Mouse (Mus musculus): ENCODE results near the gene Rrp1b. TPM values are rescaled to one million over a fixed set of nuclear protein-coding genes. Genes with fewer than 3 reads are reported as not detected.
"Not testable (repeated sequence)": the region's sequence is repeated elsewhere in the genome, so short reads cannot be mapped to it uniquely, and the experiment has no call there.

Rrp1b gene
- polyA plus RNA-seq, 2 experiments = 9.1 to 17.7 TPM

DNA sequence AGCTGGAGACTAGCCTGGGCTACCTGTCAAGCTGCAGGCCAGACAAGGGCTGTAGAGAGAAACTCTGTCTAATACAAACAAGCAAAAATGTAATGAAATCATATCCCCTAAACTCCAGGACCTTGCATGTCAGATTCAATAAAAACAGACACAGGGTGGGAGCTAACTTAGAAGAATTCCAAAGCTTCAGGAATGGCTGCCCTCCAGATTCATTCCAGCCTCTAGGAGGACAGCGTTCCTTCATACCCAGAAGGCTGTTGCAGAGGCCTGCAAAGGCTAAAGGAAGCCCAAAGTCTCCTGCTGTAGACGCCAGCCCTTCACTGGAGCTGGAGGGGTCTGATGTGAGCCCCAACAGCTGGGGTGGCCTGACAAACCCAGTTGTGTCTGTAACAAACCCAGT is 70.5 kb downstream of the Rrp1b start:
- Histone ChIP-seq H3K36me3 (replicated peaks; ENCODE audit: control insufficient read depth, insufficient read depth, low read depth) (no peaks in the 10 kb centered on the region), H3K27me3 (ENCODE audit: control insufficient read depth, insufficient read depth, low read length) (no peaks in the 10 kb centered on the region), H3K9me3 (ENCODE audit: control insufficient read depth, low read length) (no peaks in the 10 kb centered on the region), H3K4me3 (ENCODE audit: insufficient read depth in 1 of 2, low read depth in 2 of 2, low read length in 2 of 2) (no peak overlapping the region), H3K9ac (replicated peaks) (no peak overlapping the region), H3K4me1 (replicated peaks; ENCODE audit: control insufficient read depth in 2 of 2, insufficient read depth in 2 of 2, low read length in 1 of 2) (peaks cover 39 to 50% of the 10 kb centered on the region in 2 experiments), H3K27ac (peak overlapping the region; percentile 12; the same call in 1 of the 2 replicates), H3K4me2 (ENCODE audit: low read depth) (no peak overlapping the region)
- WGBS (ENCODE audit: insufficient replicate concordance) = 77% methylated on average over 2 of the region's 2 CpGs
- DNase-seq (ENCODE audit: low read depth in 3 of 3, low spot score in 3 of 3) = no peak
- no peak for TF ChIP-seq EP300 (IDR thresholded peaks at IDR 0.05; ENCODE audit: low read depth)
- no peak for TF ChIP-seq CTCF (IDR thresholded peaks at IDR 0.05; ENCODE audit: low read depth)
- ATAC-seq (ENCODE audit: insufficient read depth) = no peak

DNA sequence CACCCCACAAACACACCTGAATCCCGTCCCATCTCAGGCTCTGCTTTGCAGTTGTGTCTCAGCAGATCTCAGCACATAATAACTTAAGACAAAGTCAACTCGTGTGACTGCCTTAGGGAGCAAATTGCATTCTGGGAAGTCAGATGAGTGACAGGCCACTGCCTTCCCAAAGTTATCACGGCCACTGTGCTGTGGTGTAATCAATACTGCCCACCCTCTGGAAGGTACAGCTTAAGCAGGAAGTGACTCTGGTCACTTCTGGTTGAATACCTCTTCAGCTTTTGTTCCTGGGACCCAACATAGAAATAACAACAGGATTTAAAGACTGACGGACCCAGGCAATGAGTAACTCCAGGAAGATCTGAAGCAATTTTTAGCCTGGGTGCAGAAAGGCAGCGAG is 72.0 kb downstream of the Rrp1b start:
- 26% methylated on average over 5 of the region's 5 CpGs for WGBS (ENCODE audit: insufficient replicate concordance)
- no peaks in the 10 kb centered on the region for H3K9me3 ChIP-seq (ENCODE audit: control insufficient read depth, low read length)
- ATAC-seq (ENCODE audit: insufficient read depth) (peak; percentile 40), DNase-seq (ENCODE audit: low read depth in 3 of 3, low spot score in 3 of 3) (no peak)
- H3K4me3 ChIP-seq (ENCODE audit: insufficient read depth in 1 of 2, low read depth in 2 of 2, low read length in 2 of 2) = no peak overlapping the region
- no peak for TF ChIP-seq EP300 (IDR thresholded peaks at IDR 0.05; ENCODE audit: low read depth)
- no peak for TF ChIP-seq CTCF (IDR thresholded peaks at IDR 0.05; ENCODE audit: low read depth)
- peak overlapping the region; percentile 95 for H3K27ac ChIP-seq
- no peaks in the 10 kb centered on the region for H3K36me3 ChIP-seq (replicated peaks; ENCODE audit: control insufficient read depth, insufficient read depth, low read depth)
- H3K4me2 ChIP-seq (ENCODE audit: low read depth) = peak overlapping the region; percentile 52
- peaks cover 49 to 60% of the 10 kb centered on the region in 2 experiments for H3K4me1 ChIP-seq (replicated peaks; ENCODE audit: control insufficient read depth in 2 of 2, insufficient read depth in 2 of 2, low read length in 1 of 2)
- H3K9ac ChIP-seq (replicated peaks) = peak overlapping the region; percentile 70
- H3K27me3 ChIP-seq (ENCODE audit: control insufficient read depth, insufficient read depth, low read length) = no peaks in the 10 kb centered on the region

DNA sequence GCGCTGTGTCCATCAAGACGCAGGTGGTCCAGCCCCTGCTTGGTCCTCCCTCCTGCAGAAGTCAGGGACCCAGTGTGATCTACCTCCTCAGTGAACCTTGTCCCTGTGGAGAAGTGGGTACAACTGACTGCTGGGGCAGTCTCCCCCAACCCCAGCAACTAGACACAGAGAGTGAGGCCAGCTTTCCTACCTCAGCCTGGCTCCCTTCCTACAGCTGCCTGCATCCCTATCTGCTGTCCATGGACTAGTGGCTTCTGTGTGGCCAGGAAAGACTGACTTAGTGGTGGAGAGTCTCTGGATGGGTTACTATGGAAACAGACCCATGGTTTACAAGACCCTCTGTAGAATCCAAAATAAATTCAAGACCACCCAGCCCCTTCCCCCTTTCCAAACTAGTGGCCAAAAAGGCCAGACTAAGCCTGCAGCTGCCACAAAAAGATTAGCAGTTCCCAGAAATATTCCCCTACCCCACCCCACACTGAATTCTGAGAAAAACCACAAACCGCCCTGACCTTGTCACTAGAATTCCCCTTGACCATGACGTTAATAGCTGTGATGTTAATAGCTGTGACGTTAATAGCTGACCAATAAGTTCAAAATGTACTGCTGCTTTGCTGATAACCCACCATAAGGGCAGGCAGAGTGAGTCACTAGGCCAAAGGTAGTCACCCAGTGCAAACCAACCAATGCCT is 72.6 kb downstream of the Rrp1b start:
- Histone ChIP-seq H3K27ac (peak overlapping the region; percentile 95), H3K4me2 (ENCODE audit: low read depth) (peak overlapping the region; percentile 52), H3K4me1 (replicated peaks; ENCODE audit: control insufficient read depth in 2 of 2, insufficient read depth in 2 of 2, low read length in 1 of 2) (peaks cover 51 to 65% of the 10 kb centered on the region in 2 experiments), H3K9ac (replicated peaks) (peak overlapping the region; percentile 70)
- DNase-seq (ENCODE audit: low read depth in 3 of 3, low spot score in 3 of 3) (peak; percentile 71 to 85 (median 75)), ATAC-seq (ENCODE audit: insufficient read depth) (peak; percentile 75)
- WGBS (ENCODE audit: insufficient replicate concordance) = 25% methylated on average over 5 of the region's 5 CpGs
- H3K27me3 ChIP-seq (ENCODE audit: control insufficient read depth, insufficient read depth, low read length); H3K9me3 ChIP-seq (ENCODE audit: control insufficient read depth, low read length); H3K36me3 ChIP-seq (replicated peaks; ENCODE audit: control insufficient read depth, insufficient read depth, low read depth); H3K4me3 ChIP-seq (ENCODE audit: insufficient read depth in 1 of 2, low read depth in 2 of 2, low read length in 2 of 2): not testable (repeated sequence)
- peak; percentile 94 for TF ChIP-seq EP300 (IDR thresholded peaks at IDR 0.05; ENCODE audit: low read depth)

DNA sequence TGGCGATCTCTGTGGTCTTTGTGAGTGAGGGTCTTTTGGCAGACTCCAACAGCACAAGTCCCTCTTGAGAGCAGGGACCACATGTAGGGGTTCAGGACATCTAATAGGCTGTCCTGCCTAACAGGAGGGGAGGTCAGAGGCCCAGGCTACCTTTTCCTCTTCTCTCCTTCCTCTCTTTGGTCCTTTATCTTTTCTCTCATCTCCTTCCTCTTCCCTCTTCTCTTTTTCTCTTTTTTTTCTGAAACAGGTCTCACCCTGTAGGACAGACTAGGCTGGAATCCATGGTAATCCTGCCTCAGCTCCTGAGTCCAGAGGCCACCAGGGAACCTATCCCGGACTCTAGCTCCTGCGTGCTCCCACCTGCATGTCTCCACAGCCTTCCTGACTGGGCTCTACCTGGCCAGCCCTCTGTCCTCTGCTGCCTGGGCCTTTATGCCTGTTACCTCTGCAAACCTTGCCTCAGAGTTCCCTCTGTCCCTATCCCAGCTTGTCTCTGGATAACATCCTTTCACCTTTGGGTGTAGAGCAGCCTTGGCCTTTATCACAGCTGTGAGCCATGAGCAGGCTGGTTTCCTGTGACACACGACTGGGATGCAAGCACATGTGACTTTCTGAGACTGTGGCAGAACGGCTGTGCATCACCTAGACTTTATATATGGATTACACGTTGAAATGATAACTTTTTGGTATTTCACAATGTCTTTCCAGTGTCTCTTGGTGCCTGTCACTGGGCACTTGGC is 73.5 kb downstream of the Rrp1b start:
- no peak for TF ChIP-seq EP300 (IDR thresholded peaks at IDR 0.05; ENCODE audit: low read depth)
- no peak for TF ChIP-seq CTCF (IDR thresholded peaks at IDR 0.05; ENCODE audit: low read depth)
- Histone ChIP-seq H3K4me2 (ENCODE audit: low read depth) (peak overlapping the region; percentile 52), H3K4me1 (replicated peaks; ENCODE audit: control insufficient read depth in 2 of 2, insufficient read depth in 2 of 2, low read length in 1 of 2) (peaks cover 52 to 67% of the 10 kb centered on the region in 2 experiments), H3K27me3 (ENCODE audit: control insufficient read depth, insufficient read depth, low read length) (no peaks in the 10 kb centered on the region), H3K9me3 (ENCODE audit: control insufficient read depth, low read length) (no peaks in the 10 kb centered on the region), H3K9ac (replicated peaks) (peak overlapping the region; percentile 48), H3K36me3 (replicated peaks; ENCODE audit: control insufficient read depth, insufficient read depth, low read depth) (no peaks in the 10 kb centered on the region), H3K27ac (peak overlapping the region; percentile 95), H3K4me3 (ENCODE audit: insufficient read depth in 1 of 2, low read depth in 2 of 2, low read length in 2 of 2) (no peak overlapping the region)
- ATAC-seq (ENCODE audit: insufficient read depth) (no peak), DNase-seq (ENCODE audit: low read depth in 3 of 3, low spot score in 3 of 3) (no peak)
- WGBS (ENCODE audit: insufficient replicate concordance) = 42% methylated on average over 6 of the region's 6 CpGs

DNA sequence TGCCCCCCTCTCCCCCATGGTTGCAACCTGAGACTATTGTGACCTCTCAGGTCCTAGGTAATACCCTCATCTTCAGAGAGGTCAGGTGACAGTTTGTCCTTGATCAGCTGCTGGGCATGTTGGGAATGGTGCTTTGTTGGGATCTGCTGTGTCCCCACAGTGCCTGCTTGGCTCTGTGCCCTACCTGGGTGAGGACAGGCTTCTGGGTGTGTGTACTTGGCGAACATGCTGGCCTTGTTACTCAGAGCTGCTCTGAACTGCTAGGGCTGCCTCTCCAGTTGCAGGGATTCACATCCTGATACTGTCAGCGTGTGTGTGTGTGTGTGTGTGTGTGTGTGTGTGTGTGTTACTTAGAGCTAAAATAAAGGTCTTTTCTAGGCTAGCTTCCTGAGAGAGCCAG is 74.5 kb downstream of the Rrp1b start:
- TF ChIP-seq CTCF (IDR thresholded peaks at IDR 0.05; ENCODE audit: low read depth) = no peak
- no peak for TF ChIP-seq EP300 (IDR thresholded peaks at IDR 0.05; ENCODE audit: low read depth)
- Histone ChIP-seq H3K4me2 (ENCODE audit: low read depth) (no peak overlapping the region), H3K9me3 (ENCODE audit: control insufficient read depth, low read length) (no peaks in the 10 kb centered on the region), H3K4me1 (replicated peaks; ENCODE audit: control insufficient read depth in 2 of 2, insufficient read depth in 2 of 2, low read length in 1 of 2) (peaks cover 59 to 76% of the 10 kb centered on the region in 2 experiments), H3K9ac (replicated peaks) (peak overlapping the region; percentile 38; the same call in 1 of the 2 replicates), H3K27me3 (ENCODE audit: control insufficient read depth, insufficient read depth, low read length) (no peaks in the 10 kb centered on the region), H3K36me3 (replicated peaks; ENCODE audit: control insufficient read depth, insufficient read depth, low read depth) (no peaks in the 10 kb centered on the region), H3K27ac (peak overlapping the region; percentile 95), H3K4me3 (ENCODE audit: insufficient read depth in 1 of 2, low read depth in 2 of 2, low read length in 2 of 2) (no peak overlapping the region)
- ATAC-seq (ENCODE audit: insufficient read depth) = no peak
- no peak for DNase-seq (ENCODE audit: low read depth in 3 of 3, low spot score in 3 of 3)
- WGBS (ENCODE audit: insufficient replicate concordance) = 39% methylated on average over 2 of the region's 2 CpGs
